Mouse (Mus musculus) urinary bladder, postnatal 36 days (tissue): ENCODE measurements around the gene Fyco1.

Source experiments
- DNase-seq, 2 experiments: peaks; one replicate each; pipeline ENCODE4 v3.0.0; 2022; ENCODE audit warnings: low spot score in 2 of 2, mixed read lengths in 1 of 2

Fyco1 gene

DNA sequence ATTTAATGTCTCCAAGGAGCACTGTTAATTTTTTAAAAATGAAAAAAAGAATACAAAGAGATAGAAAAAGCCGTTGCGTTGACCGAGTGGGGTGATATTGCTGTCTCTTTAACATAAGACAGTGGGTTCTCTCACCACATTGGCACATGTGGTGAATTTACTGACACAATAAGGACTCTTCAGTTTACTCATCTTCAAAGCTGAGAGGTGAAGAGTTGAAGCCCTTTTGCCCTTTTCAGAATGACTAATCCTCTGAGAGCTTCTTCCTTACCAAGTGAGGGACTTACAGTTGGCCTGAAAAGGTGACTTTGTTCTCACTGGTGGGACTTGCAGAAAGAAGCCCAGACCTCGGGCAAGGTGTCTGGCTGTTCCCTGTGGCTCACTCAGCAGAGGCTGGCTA is 110.9 kb downstream of the Fyco1 start:
- DNase-seq: no peak
